Mouse (Mus musculus) heart, embryonic 16.5 days (tissue): ENCODE measurements around the gene Hoxb7. TPM values are rescaled to one million over a fixed set of nuclear protein-coding genes. Genes with fewer than 3 reads are reported as not detected.

Experiments used
- ATAC-seq: fragments of 200-750 bp; cut with Nextera tagmentation; replicated peaks from 2 replicates; pipeline ENCODE4 v1.8.0; 2017; ENCODE audit warnings: moderate number of reproducible peaks; ENCODE audit not compliant: insufficient read depth, low FRiP score; ENCODE audit errors: extremely low read depth
- H3K27ac ChIP-seq: fragments of 300-500 bp; sonication (generic); 2 replicates; pipeline ENCODE4 v1.5.1; 2014; ENCODE audit warnings: mild to moderate bottlenecking, low read length, control low read depth, moderate library complexity
- H3K27me3 ChIP-seq: fragments of 300-500 bp; sonication (generic); 2 replicates; pipeline ENCODE4 v1.6.1; 2014; ENCODE audit warnings: low read length, mixed read lengths; ENCODE audit not compliant: control insufficient read depth, insufficient read depth
- H3K36me3 ChIP-seq: fragments of 300-500 bp; sonication (generic); 2 replicates; pipeline ENCODE4 v1.6.1; 2014; ENCODE audit not compliant: control insufficient read depth, insufficient read depth
- H3K4me1 ChIP-seq: fragments of 300-500 bp; sonication (generic); 2 replicates; pipeline ENCODE4 v1.6.1; 2014; ENCODE audit warnings: low read length, mixed read lengths; ENCODE audit not compliant: control insufficient read depth, insufficient read depth
- H3K4me2 ChIP-seq: fragments of 300-500 bp; sonication (generic); 2 replicates; pipeline ENCODE4 v1.6.1; 2014; ENCODE audit warnings: low read depth, mild to moderate bottlenecking, control low read depth, low read length
- H3K4me3 ChIP-seq: fragments of 300-500 bp; sonication (generic); 2 replicates; pipeline ENCODE4 v1.5.1; 2014; ENCODE audit warnings: mild to moderate bottlenecking, control low read depth, low read length
- H3K9ac ChIP-seq: fragments of 300-500 bp; sonication (generic); 2 replicates; pipeline ENCODE4 v1.6.1; 2014; ENCODE audit warnings: low read length, control low read depth
- H3K9me3 ChIP-seq: fragments of 300-500 bp; sonication (generic); replicated peaks from 2 replicates; pipeline ENCODE4 v1.6.1; 2016; ENCODE audit warnings: low read length; ENCODE audit not compliant: control insufficient read depth
- WGBS: fragments of 180-500 bp; shearing (Covaris S2); extraction: QIAGEN DNeasy Blood & Tissue Kit; methylation state at CpG from one replicate; pipeline ENCODE4 v1.1.7; 2014; 5-methylcytosine and 5-hydroxymethylcytosine counted together
- polyA plus RNA-seq: library from polyadenylated mRNA; unstranded; fragments of >200 nt; fragmentation: Nextera tagmentation; extraction: Ambion mirVana; gene quantifications from 2 replicates; pipeline ENCODE4 v1.2.1, GENCODE M21; 2015

Gene Hoxb7
- polyA plus RNA-seq, 1 experiment from 2014 or later, result 0.43 TPM

GRCm38 (mm10) chr11:96275896-96276295, 10.5 kb upstream of the Hoxb7 start:
- Histone ChIP-seq H3K4me1 (0 out of 2 replicates have a peak, but pooled peaks cover 1% of the 10 kb centered on the region), H3K9ac (no peak overlapping the region), H3K4me3 (no peak overlapping the region), H3K27me3 (peaks cover 95% of the 10 kb centered on the region), H3K4me2 (no peak overlapping the region), H3K27ac (no peak overlapping the region), H3K36me3 (no peaks in the 10 kb centered on the region), H3K9me3 (no peaks in the 10 kb centered on the region)
- 6% methylated on average over 4 of the region's 4 CpGs for WGBS
- no peak for ATAC-seq

GRCm38 (mm10) chr11:96277151-96278044, 9.0 kb upstream of the Hoxb7 start:
- Histone ChIP-seq H3K4me2 (no peak overlapping the region), H3K36me3 (no peaks in the 10 kb centered on the region), H3K27me3 (peaks cover 94% of the 10 kb centered on the region), H3K4me3 (no peak overlapping the region), H3K9me3 (no peaks in the 10 kb centered on the region), H3K27ac (no peak overlapping the region), H3K4me1 (no peaks in the 10 kb centered on the region), H3K9ac (no peak overlapping the region)
- ATAC-seq, result no peak
- WGBS, result 3% methylated on average over 35 of the region's 35 CpGs

- no peak overlapping the region for H3K4me2 ChIP-seq
- no peaks in the 10 kb centered on the region for H3K9me3 ChIP-seq
- H3K4me1 ChIP-seq, result no peaks in the 10 kb centered on the region
- H3K27me3 ChIP-seq, result peaks cover 92% of the 10 kb centered on the region
- H3K4me3 ChIP-seq, result no peak overlapping the region
- 27% methylated on average over 14 of the region's 14 CpGs for WGBS
- no peak overlapping the region for H3K27ac ChIP-seq
- no peak for ATAC-seq
- no peaks in the 10 kb centered on the region for H3K36me3 ChIP-seq
- H3K9ac ChIP-seq, result no peak overlapping the region
Measured at GRCm38 (mm10) chr11:96278324-96278723, 8.1 kb upstream of the Hoxb7 start.

- Histone ChIP-seq H3K27me3 (peaks cover 92% of the 10 kb centered on the region), H3K4me2 (no peak overlapping the region), H3K36me3 (no peaks in the 10 kb centered on the region), H3K9ac (no peak overlapping the region), H3K9me3 (no peaks in the 10 kb centered on the region), H3K4me1 (peaks cover under 1% of the 10 kb centered on the region), H3K27ac (no peak overlapping the region), H3K4me3 (no peak overlapping the region)
- ATAC-seq, result peak; percentile 67; the same call in 1 of the 2 replicates
- WGBS, result under 1% methylated on average over 9 of the region's 9 CpGs
Measured at GRCm38 (mm10) chr11:96278773-96279172, 7.7 kb upstream of the Hoxb7 start.

- H3K4me2 ChIP-seq, result no peak overlapping the region
- peaks cover 88% of the 10 kb centered on the region for H3K27me3 ChIP-seq
- no peak overlapping the region for H3K9ac ChIP-seq
- peaks cover 5% of the 10 kb centered on the region for H3K4me1 ChIP-seq
- no peak overlapping the region for H3K4me3 ChIP-seq
- H3K9me3 ChIP-seq, result no peaks in the 10 kb centered on the region
- H3K27ac ChIP-seq, result no peak overlapping the region
- no peak for ATAC-seq
- 4% methylated on average over 31 of the region's 31 CpGs for WGBS
- H3K36me3 ChIP-seq, result no peaks in the 10 kb centered on the region
Measured at GRCm38 (mm10) chr11:96279421-96280233, 6.8 kb upstream of the Hoxb7 start.

GRCm38 (mm10) chr11:96280399-96281378, 5.7 kb upstream of the Hoxb7 start:
- Histone ChIP-seq H3K27ac (no peak overlapping the region), H3K4me3 (no peak overlapping the region), H3K9me3 (no peaks in the 10 kb centered on the region), H3K36me3 (no peaks in the 10 kb centered on the region), H3K27me3 (peaks cover 87% of the 10 kb centered on the region), H3K4me1 (peaks cover 5% of the 10 kb centered on the region), H3K4me2 (no peak overlapping the region), H3K9ac (no peak overlapping the region)
- 13% methylated on average over 8 of the region's 8 CpGs for WGBS
- no peak for ATAC-seq

GRCm38 (mm10) chr11:96281396-96281795, 5.0 kb upstream of the Hoxb7 start:
- no peaks in the 10 kb centered on the region for H3K36me3 ChIP-seq
- WGBS, result 6% methylated on average over 18 of the region's 18 CpGs
- peaks cover 5% of the 10 kb centered on the region for H3K4me1 ChIP-seq
- no peak overlapping the region for H3K4me3 ChIP-seq
- no peak for ATAC-seq
- H3K27me3 ChIP-seq, result peaks cover 87% of the 10 kb centered on the region
- H3K27ac ChIP-seq, result no peak overlapping the region
- H3K9me3 ChIP-seq, result no peaks in the 10 kb centered on the region
- no peak overlapping the region for H3K9ac ChIP-seq
- H3K4me2 ChIP-seq, result no peak overlapping the region

- ATAC-seq, result no peak
- Histone ChIP-seq H3K4me3 (no peak within 1 kb of the TSS), H3K27ac (no peak within 1 kb of the TSS), H3K27me3 (peaks cover 88% of the 10 kb centered on the region), H3K9ac (no peak within 1 kb of the TSS), H3K36me3 (no peaks in the 10 kb centered on the region), H3K4me1 (peaks cover 5% of the 10 kb centered on the region), H3K4me2 (no peak within 1 kb of the TSS), H3K9me3 (no peaks in the 10 kb centered on the region)
- WGBS, result 1% methylated on average over 27 of the region's 27 CpGs
Measured at GRCm38 (mm10) chr11:96281855-96282570, 4.4 kb upstream of the Hoxb7 start, which contains the start of gene Hoxb8. Gene Hoxb8 (plus strand): TSS chr11:96281905.
